Mouse (Mus musculus): Measurements from ENCODE around the gene Ttc4. TPM values are rescaled to one million over a fixed set of nuclear protein-coding genes. Genes with fewer than 3 reads are reported as not detected.

Gene Ttc4
- total and polyA plus RNA-seq, 3 experiments: 54.8 TPM; not detected in 1

DNA sequence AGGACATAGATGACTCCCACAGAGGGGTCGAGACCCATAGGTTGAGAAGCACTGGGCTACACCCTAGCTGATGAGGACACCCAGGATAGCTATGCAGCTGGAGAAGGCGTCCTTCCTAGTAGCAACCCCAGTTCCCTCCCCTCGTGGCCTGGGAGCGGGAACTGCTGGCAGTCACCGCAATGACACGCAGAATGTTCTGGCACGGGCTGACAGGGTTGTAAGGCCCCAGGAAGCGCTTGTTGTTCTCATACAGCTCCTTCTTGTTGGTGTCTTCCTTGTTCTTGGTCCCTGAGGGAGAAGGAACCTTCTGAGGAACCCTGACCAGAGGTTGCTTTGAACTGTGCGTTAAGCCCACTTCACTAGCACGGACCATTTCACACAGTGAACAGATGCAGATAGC lies 25.2 kb upstream of the Ttc4 start:
- Histone ChIP-seq H3K36me3 (ENCODE audit: control insufficient read depth in 1 of 2, insufficient read depth in 2 of 2, low read length in 2 of 2) (no peaks in the 10 kb centered on the region; a peak in 1 of 4 replicates), H3K27me3 (ENCODE audit: control insufficient read depth in 1 of 2, insufficient read depth in 2 of 2, low read length in 2 of 2) (peaks cover 0 to 13% of the 10 kb centered on the region in 2 experiments), H3K9ac (ENCODE audit: control insufficient read depth, low read depth, low read length, poor library complexity, severe bottlenecking) (no peak overlapping the region), H3K4me1 (ENCODE audit: control insufficient read depth in 1 of 2, insufficient read depth in 2 of 2, low read length in 2 of 2) (no peaks in the 10 kb centered on the region), H3K27ac (ENCODE audit: control insufficient read depth, low read depth, low read length) (no peak overlapping the region), H3K4me3 (ENCODE audit: control insufficient read depth in 1 of 2, insufficient read depth in 1 of 2, low read depth in 2 of 2, low read length in 2 of 2) (no peak overlapping the region), H3K9me3 (replicated peaks; ENCODE audit: insufficient read depth, low read length) (no peaks in the 10 kb centered on the region), H3K79me2 (ENCODE audit: control insufficient read depth, insufficient read depth, low read length, poor library complexity) (no peaks in the 10 kb centered on the region)
- TF ChIP-seq ZKSCAN1 (IDR thresholded peaks at IDR 0.05; ENCODE audit: low read depth, low read length): no peak
- no peak for TF ChIP-seq MAX (IDR thresholded peaks at IDR 0.05; ENCODE audit: low read length)
- TF ChIP-seq POLR2AphosphoS2 (IDR thresholded peaks at IDR 0.05; ENCODE audit: low read length): no peak
- no peak for TF ChIP-seq MAZ (IDR thresholded peaks at IDR 0.05; ENCODE audit: low read depth, low read length)
- TF ChIP-seq USF2 (IDR thresholded peaks at IDR 0.05; ENCODE audit: borderline replicate concordance in 1 of 2, insufficient read depth in 1 of 2, low read depth in 1 of 2, low read length in 2 of 2): no peak
- TF ChIP-seq MXI1 (IDR thresholded peaks at IDR 0.05; ENCODE audit: low read depth, low read length): no peak
- no peak for TF ChIP-seq ETS1 (IDR thresholded peaks at IDR 0.05; ENCODE audit: low read depth, low read length)
- no peak for TF ChIP-seq TBP (IDR thresholded peaks at IDR 0.05; ENCODE audit: low read depth, low read length)
- no peak for TF ChIP-seq NRF1 (IDR thresholded peaks at IDR 0.05; ENCODE audit: insufficient read depth, low read depth, low read length, poor library complexity, severe bottlenecking)
- TF ChIP-seq EP300 (IDR thresholded peaks at IDR 0.05; ENCODE audit: low read depth in 1 of 2, low read length in 2 of 2): no peak
- no peak for TF ChIP-seq USF1 (IDR thresholded peaks at IDR 0.05; ENCODE audit: low read depth, low read length)
- TF ChIP-seq RAD21 (IDR thresholded peaks at IDR 0.05; ENCODE audit: low read depth, low read length): no peak
- no peak for TF ChIP-seq HCFC1 (IDR thresholded peaks at IDR 0.05; ENCODE audit: low read depth, low read length)
- TF ChIP-seq ZMIZ1 (IDR thresholded peaks at IDR 0.05; ENCODE audit: low read depth, low read length): no peak
- no peak for TF ChIP-seq GATA1 (IDR thresholded peaks at IDR 0.05; ENCODE audit: low read depth, low read length)
- TF ChIP-seq KAT2A (conservative IDR thresholded peaks at IDR 0.05; ENCODE audit: low read depth, low read length): no peak
- no peak for TF ChIP-seq MAFK (IDR thresholded peaks at IDR 0.05; ENCODE audit: borderline replicate concordance, low read depth, low read length)
- TF ChIP-seq RCOR1 (IDR thresholded peaks at IDR 0.05; ENCODE audit: low read depth, low read length): no peak
- DNase-seq (ENCODE audit: low read depth, low spot score): no peak

DNA sequence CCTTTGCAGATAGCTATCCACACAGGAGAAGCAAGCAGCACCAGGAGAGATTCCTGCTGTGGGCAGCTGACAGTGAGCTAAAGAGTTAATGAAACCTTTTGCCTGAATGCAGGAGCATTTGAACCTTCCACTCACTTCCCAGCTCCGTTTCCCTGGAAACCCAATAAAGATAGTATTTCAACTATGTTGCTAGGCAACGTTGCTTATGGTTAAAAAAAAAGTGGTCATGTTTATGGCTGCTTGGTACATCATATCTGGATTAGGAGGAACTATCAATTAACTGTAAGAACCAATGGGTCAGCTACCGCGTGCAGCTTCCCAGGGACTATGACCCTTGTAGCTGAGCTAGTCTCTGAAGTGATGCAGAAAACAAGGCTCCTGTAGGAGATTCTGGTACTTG lies 22.1 kb upstream of the Ttc4 start:
- H3K9me3 ChIP-seq (replicated peaks; ENCODE audit: insufficient read depth, low read length): no peaks in the 10 kb centered on the region
- TF ChIP-seq ZC3H11A (IDR thresholded peaks at IDR 0.05; ENCODE audit: low read depth, low read length): no peak
- no peak for TF ChIP-seq CHD2 (IDR thresholded peaks at IDR 0.05; ENCODE audit: low read length)
- TF ChIP-seq POLR2AphosphoS2 (IDR thresholded peaks at IDR 0.05; ENCODE audit: low read length): no peak
- TF ChIP-seq GATA1 (IDR thresholded peaks at IDR 0.05; ENCODE audit: low read depth, low read length): no peak
- no peak for TF ChIP-seq GABPA (IDR thresholded peaks at IDR 0.05; ENCODE audit: low read depth, low read length)
- TF ChIP-seq NELFE (IDR thresholded peaks at IDR 0.05; ENCODE audit: low read depth, low read length): no peak
- TF ChIP-seq ZMIZ1 (IDR thresholded peaks at IDR 0.05; ENCODE audit: low read depth, low read length): no peak
- no peak for TF ChIP-seq HCFC1 (IDR thresholded peaks at IDR 0.05; ENCODE audit: low read depth, low read length)
- no peak for TF ChIP-seq SMC3 (IDR thresholded peaks at IDR 0.05; ENCODE audit: low read depth, low read length)
- no peak for TF ChIP-seq NRF1 (IDR thresholded peaks at IDR 0.05; ENCODE audit: insufficient read depth, low read depth, low read length, poor library complexity, severe bottlenecking)
- no peak for TF ChIP-seq TAL1 (IDR thresholded peaks at IDR 0.05; ENCODE audit: low read length)
- TF ChIP-seq ETS1 (IDR thresholded peaks at IDR 0.05; ENCODE audit: low read depth, low read length): no peak
- no peak for TF ChIP-seq E2F4 (IDR thresholded peaks at IDR 0.05; ENCODE audit: borderline replicate concordance, low read depth, low read length)
- TF ChIP-seq POLR2AphosphoS5 (IDR thresholded peaks at IDR 0.05; ENCODE audit: borderline replicate concordance, low read depth, low read length): no peak
- no peak for TF ChIP-seq MAZ (IDR thresholded peaks at IDR 0.05; ENCODE audit: low read depth, low read length)
- H3K36me3 ChIP-seq (ENCODE audit: control insufficient read depth in 1 of 2, insufficient read depth in 2 of 2, low read length in 2 of 2): no peaks in the 10 kb centered on the region
- no peak overlapping the region for H3K27ac ChIP-seq (ENCODE audit: control insufficient read depth, low read depth, low read length)
- H3K4me3 ChIP-seq (ENCODE audit: control insufficient read depth in 1 of 2, insufficient read depth in 1 of 2, low read depth in 2 of 2, low read length in 2 of 2): no peak overlapping the region
- H3K4me1 ChIP-seq (ENCODE audit: control insufficient read depth in 1 of 2, insufficient read depth in 2 of 2, low read length in 2 of 2): no peaks in the 10 kb centered on the region
- H3K9ac ChIP-seq (ENCODE audit: control insufficient read depth, low read depth, low read length, poor library complexity, severe bottlenecking): no peak overlapping the region
- DNase-seq (ENCODE audit: low read depth, low spot score): no peak
- H3K79me2 ChIP-seq (ENCODE audit: control insufficient read depth, insufficient read depth, low read length, poor library complexity): no peaks in the 10 kb centered on the region
- H3K27me3 ChIP-seq (ENCODE audit: control insufficient read depth in 1 of 2, insufficient read depth in 2 of 2, low read length in 2 of 2): peaks cover 0 to 19% of the 10 kb centered on the region in 2 experiments; a peak in 3 of 4 replicates
